Mouse (Mus musculus) liver, embryonic 14.5 days (tissue): ENCODE measurements around the gene Glce. TPM values are rescaled to one million over a fixed set of nuclear protein-coding genes. Genes with fewer than 3 reads are reported as not detected.

Experiments
- ATAC-seq: fragments of 200-750 bp; cut with Nextera tagmentation; 2 replicates; pipeline ENCODE4 v1.8.0; 2017; ENCODE audit warnings: moderate number of reproducible peaks, mild to moderate bottlenecking, moderate library complexity; ENCODE audit not compliant: insufficient read depth
- DNase-seq, 3 experiments: peaks; one replicate each; pipeline ENCODE4 v3.0.0-alpha.2; 2012 to 2013; ENCODE audit warnings: low read depth in 3 of 3, low spot score in 3 of 3
- H3K27ac ChIP-seq: fragments of 300-500 bp; sonication (generic); 2 replicates; pipeline ENCODE4 v1.5.1; 2014; ENCODE audit warnings: moderate library complexity, mild to moderate bottlenecking, control low read depth, inconsistent platforms
- H3K27me3 ChIP-seq: fragments of 300-500 bp; sonication (generic); 2 replicates; pipeline ENCODE4 v1.6.1; 2014; ENCODE audit warnings: mild to moderate bottlenecking, low read length, moderate library complexity; ENCODE audit not compliant: control insufficient read depth, insufficient read depth
- H3K36me3 ChIP-seq: fragments of 300-500 bp; sonication (generic); replicated peaks from 2 replicates; pipeline ENCODE4 v1.6.1; 2014; ENCODE audit warnings: low read depth; ENCODE audit not compliant: control insufficient read depth, insufficient read depth
- H3K4me1 ChIP-seq, 2 experiments: fragments of 200-500 bp in 1 of 2; fragments of 300-500 bp in 1 of 2; sonication (generic) in 1 of 2; replicated peaks; 2 replicates each; pipeline ENCODE4 v1.6.1; 2012 to 2014; ENCODE audit warnings: antibody characterized with exemption in 1 of 2, inconsistent platforms in 1 of 2, low read length in 1 of 2; ENCODE audit not compliant: control insufficient read depth in 2 of 2, insufficient read depth in 2 of 2
- H3K4me2 ChIP-seq: fragments of 300-500 bp; sonication (generic); 2 replicates; pipeline ENCODE4 v1.6.1; 2014; ENCODE audit warnings: low read depth, mild to moderate bottlenecking, control low read depth, moderate library complexity
- H3K4me3 ChIP-seq, 2 experiments: fragments of 200-500 bp in 1 of 2; fragments of 300-500 bp in 1 of 2; sonication (generic) in 1 of 2; 2 replicates each; pipeline ENCODE4 v1.5.1; 2012 to 2014; ENCODE audit warnings: low read depth in 2 of 2, low read length in 2 of 2, mild to moderate bottlenecking in 2 of 2, control low read depth in 1 of 2, inconsistent platforms in 1 of 2, moderate library complexity in 1 of 2; ENCODE audit not compliant: insufficient read depth in 1 of 2
- H3K9ac ChIP-seq: fragments of 300-500 bp; sonication (generic); replicated peaks from 2 replicates; pipeline ENCODE4 v1.6.1; 2014; ENCODE audit warnings: mild to moderate bottlenecking, control low read depth, moderate library complexity
- H3K9me3 ChIP-seq: fragments of 300-500 bp; sonication (generic); 2 replicates; pipeline ENCODE4 v1.6.1; 2016; ENCODE audit warnings: low read length, mixed read lengths; ENCODE audit not compliant: control insufficient read depth
- CTCF ChIP-seq: IDR thresholded peaks from 2 replicates; pipeline ENCODE4 v1.5.1; 2016; ENCODE audit warnings: antibody characterized with exemption, low read depth, control low read depth
- EP300 ChIP-seq: IDR thresholded peaks from 2 replicates; pipeline ENCODE4 v1.6.1; 2016; ENCODE audit warnings: antibody characterized with exemption, low read depth
- WGBS: fragments of 180-500 bp; shearing (Covaris S2); extraction: QIAGEN DNeasy Blood & Tissue Kit; methylation state at CpG from one replicate; pipeline ENCODE4 v1.1.7; 2014; ENCODE audit not compliant: insufficient replicate concordance; 5-methylcytosine and 5-hydroxymethylcytosine counted together
- polyA plus RNA-seq, 2 experiments: library from polyadenylated mRNA; depleted of rRNA in 1 of 2; stranded (reverse) in 1 of 2; unstranded in 1 of 2; fragments of >200 nt; fragmentation: Nextera tagmentation in 1 of 2; extraction: Ambion mirVana in 1 of 2; gene quantifications; 2 replicates each; pipeline versions ENCODE4 v1.2.1 to v1.2.3; 2012 to 2014

The Glce gene
- polyA plus RNA-seq, 2 experiments = 2.7 to 5.6 TPM

DNA sequence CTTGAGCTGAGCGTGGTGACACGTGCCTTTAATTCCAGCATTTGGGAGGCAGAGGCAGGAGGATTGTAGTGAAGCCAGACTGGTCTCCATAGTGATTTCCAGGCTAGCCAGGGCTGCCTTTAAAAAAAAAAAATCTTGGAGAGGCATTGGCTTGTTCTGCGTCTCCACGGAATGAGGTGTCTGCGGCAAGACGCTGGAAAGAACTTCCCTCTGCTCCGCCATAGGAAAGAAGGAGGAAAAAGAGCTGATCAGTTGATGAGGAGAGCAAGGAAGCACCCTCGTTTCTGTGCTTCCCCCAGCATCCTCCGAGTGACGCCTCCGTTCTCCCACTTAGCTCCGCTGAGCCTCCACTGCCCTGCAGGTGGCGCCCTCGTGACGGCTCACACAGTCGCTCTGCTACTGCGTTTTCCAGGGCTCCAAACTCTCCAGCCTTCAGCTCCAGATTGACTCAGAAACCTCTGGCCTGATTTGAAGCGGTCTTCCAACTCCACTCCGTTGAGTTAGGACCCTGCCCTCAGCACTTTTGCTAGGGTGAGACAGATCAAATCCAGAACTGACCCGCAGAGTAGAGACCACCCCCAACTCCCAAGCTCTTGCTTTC is 82.3 kb downstream of the Glce start:
- Histone ChIP-seq H3K4me2 (no peak overlapping the region), H3K36me3 (no peaks in the 10 kb centered on the region), H3K9me3 (no peaks in the 10 kb centered on the region), H3K27ac (no peak overlapping the region), H3K4me3 (no peak overlapping the region), H3K9ac (no peak overlapping the region), H3K4me1 (no peaks in the 10 kb centered on the region), H3K27me3 (no peaks in the 10 kb centered on the region)
- DNase-seq = peak; percentile 38 to 47 (median 40)
- 6% methylated on average over 20 of the region's 20 CpGs for WGBS
- ATAC-seq = no peak
- no peak for TF ChIP-seq EP300
- TF ChIP-seq CTCF = peak; percentile 95

DNA sequence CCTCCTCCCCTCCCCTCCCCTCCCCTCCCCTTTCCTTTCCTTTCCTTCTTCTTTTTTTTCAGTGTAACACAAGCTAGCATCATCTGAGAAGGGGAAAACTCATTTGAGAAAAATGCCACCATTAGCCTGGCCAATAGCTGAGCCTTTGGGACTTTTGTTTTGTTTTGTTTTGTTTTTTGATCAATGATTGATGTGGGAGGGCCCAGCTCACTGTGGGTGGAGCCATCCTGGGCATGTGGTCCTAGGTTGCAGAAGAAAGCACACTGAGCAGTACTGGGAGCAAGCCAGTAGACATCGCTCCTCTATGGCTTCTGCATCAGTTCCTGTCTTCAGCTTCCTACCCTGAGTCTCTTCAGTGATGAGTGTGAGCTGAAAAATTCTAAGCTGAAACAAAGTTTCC is 86.6 kb downstream of the Glce start:
- H3K9me3 ChIP-seq = no peaks in the 10 kb centered on the region

DNA sequence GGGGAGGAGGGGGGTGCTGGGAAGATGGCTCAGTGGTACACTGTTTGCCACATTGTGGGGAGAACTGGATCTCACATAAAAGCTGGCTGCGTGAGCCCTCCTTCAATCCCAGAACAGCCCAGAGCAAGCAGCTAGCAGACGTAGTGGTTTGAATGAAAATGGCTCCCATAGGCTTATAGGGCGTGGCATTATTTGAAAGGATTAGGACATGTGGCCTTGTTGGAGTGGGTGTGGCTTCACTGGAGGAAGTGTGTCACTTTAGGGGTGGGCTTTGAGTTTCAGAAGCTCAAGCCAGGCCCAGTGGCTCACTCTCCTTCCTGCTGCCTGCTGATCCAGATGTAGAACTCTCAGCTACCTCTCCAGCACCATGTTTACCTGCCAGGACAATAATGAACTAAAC is 90.2 kb downstream of the Glce start:
- ATAC-seq (no peak), DNase-seq (no peak)
- Histone ChIP-seq H3K27ac (no peak overlapping the region), H3K9ac (no peak overlapping the region), H3K27me3 (no peaks in the 10 kb centered on the region; the same call in 1 of the 2 replicates), H3K4me3 (no peak overlapping the region), H3K9me3 (no peaks in the 10 kb centered on the region), H3K36me3 (no peaks in the 10 kb centered on the region), H3K4me1 (no peaks in the 10 kb centered on the region), H3K4me2 (no peak overlapping the region)
- 64% methylated on average over 3 of the region's 3 CpGs for WGBS
- TF ChIP-seq CTCF (no peak), EP300 (no peak)

More for the DNA sequence above, 86.6 kb downstream of the Glce start:
- no peak overlapping the region for H3K4me3 ChIP-seq
- TF ChIP-seq EP300 (no peak), CTCF (no peak)
- no peak overlapping the region for H3K27ac ChIP-seq
- no peak overlapping the region for H3K9ac ChIP-seq
- ATAC-seq (no peak), DNase-seq (no peak)
- no peaks in the 10 kb centered on the region for H3K27me3 ChIP-seq
- no peak overlapping the region for H3K4me2 ChIP-seq
- H3K36me3 ChIP-seq = no peaks in the 10 kb centered on the region
- 46% methylated on average over 1 of the region's 1 CpGs for WGBS
- H3K4me1 ChIP-seq = no peaks in the 10 kb centered on the region

DNA sequence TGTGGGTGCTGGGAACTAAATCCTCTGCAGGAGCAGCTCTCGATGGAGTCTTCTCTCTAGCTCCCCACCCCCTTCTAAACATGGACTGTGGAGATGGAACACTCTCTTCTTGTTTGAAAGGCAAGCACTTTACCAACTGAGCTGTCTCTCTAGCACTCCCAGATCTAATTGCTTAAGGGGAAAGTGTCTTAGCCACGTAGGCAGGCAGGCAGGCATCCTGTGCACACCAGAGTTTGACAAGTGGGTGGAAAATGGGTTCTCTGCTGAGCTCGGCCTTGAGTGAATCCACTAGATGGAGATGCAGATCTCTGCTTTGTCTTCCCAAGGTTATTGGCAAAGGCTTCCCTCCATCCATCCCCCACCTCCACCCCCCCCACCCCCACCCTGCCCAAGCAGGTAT is 94.4 kb downstream of the Glce start:
- 33% methylated on average over 3 of the region's 3 CpGs for WGBS
- Histone ChIP-seq H3K9me3 (no peaks in the 10 kb centered on the region), H3K27me3 (peaks cover 16% of the 10 kb centered on the region)

DNA sequence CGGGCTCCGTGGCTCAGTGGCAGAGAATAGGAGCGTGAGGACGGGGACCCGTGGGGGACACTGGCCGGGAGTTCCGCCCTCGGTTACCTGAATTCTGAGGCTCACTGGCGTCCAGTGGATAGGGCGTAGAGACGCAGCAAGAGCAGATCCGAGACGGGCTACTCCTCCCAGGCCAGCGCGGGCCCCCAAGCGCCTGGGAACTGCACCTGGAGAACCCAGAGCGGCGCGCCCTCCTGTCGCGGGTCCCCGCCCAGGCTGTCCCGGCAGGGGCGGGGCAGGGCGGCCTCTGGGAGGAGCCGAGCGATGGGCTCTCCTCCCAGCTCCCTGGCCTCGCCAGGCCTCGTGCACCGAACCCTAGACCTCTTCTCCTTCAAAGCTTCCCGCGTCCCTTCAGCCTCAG is 95.9 kb downstream of the Glce start, which contains the start of gene Paqr5:
Paqr5 (minus strand) TSS at position 257 of the 400 bp plus-strand sequence.
- H3K9me3 ChIP-seq = no peaks in the 10 kb centered on the region
- peak within 1 kb of the TSS; percentile 53 for H3K4me2 ChIP-seq
- no peak for TF ChIP-seq EP300
- no peak for TF ChIP-seq CTCF
- no peak within 1 kb of the TSS for H3K9ac ChIP-seq
- DNase-seq (peak; percentile 10 to 13 (median 11)), ATAC-seq (peak; percentile 47; the same call in 1 of the 2 replicates)
- peak within 1 kb of the TSS; percentile 46 to 47 for H3K4me3 ChIP-seq
- peaks cover 16% of the 10 kb centered on the region for H3K27me3 ChIP-seq
- WGBS = 1% methylated on average over 32 of the region's 32 CpGs
- peaks cover 0 to 4% of the 10 kb centered on the region in 2 experiments; a peak in 1 of 4 replicates for H3K4me1 ChIP-seq
- no peaks in the 10 kb centered on the region for H3K36me3 ChIP-seq
- no peak within 1 kb of the TSS for H3K27ac ChIP-seq

More for the DNA sequence above, 94.4 kb downstream of the Glce start:
- Histone ChIP-seq H3K36me3 (no peaks in the 10 kb centered on the region), H3K9ac (no peak overlapping the region), H3K27ac (no peak overlapping the region), H3K4me3 (no peak overlapping the region), H3K4me1 (peaks cover 0 to 4% of the 10 kb centered on the region in 2 experiments; a peak in 1 of 4 replicates), H3K4me2 (no peak overlapping the region)
- TF ChIP-seq EP300 (no peak), CTCF (no peak)
- DNase-seq (no peak), ATAC-seq (no peak)
